Mouse (Mus musculus) NIH3T3 (cell line): Measurements from ENCODE around the gene Tex261.
"Not testable (repeated sequence)": the region's sequence is repeated elsewhere in the genome, so short reads cannot be mapped to it uniquely, and the experiment has no call there.

Experiments
- DNase-seq: peaks from one replicate; pipeline ENCODE4 v3.0.0-alpha.2; 2012; ENCODE audit warnings: low read depth

Gene Tex261

DNA sequence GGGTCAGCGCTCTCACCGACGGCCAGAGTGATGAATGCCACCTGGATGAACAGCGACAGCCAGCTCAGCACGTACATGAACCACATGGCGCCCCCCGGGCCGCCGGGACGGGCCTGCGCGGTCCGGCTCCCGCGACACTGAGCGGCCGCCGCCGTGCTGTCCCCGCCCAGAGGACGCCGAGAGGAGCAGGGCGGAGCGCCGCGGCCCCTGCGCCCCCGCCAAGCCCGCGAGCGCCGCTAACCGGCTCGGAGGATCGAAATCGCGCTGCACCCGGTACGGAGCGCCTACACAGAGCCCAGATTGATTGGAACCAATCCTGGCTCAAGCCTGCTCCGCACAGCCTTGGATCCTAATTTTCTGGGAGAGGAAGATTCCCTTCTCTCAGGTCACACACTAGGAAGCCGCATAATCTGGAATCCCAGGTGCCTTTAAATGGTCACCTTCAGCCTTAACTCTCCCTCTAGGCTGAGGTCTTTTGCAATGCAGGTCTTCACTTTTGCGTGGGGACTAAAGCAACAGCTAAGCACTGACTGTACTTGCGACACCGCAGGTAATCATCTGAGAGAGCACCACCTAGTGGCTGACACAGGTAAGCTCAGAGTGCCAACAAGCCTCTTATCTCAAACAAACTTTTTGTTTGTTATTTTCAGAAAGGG is at the start of gene Tex261:
Tex261 (minus strand) TSS at position 176 of the 656 bp plus-strand sequence.
- peak; percentile 96 for DNase-seq

DNA sequence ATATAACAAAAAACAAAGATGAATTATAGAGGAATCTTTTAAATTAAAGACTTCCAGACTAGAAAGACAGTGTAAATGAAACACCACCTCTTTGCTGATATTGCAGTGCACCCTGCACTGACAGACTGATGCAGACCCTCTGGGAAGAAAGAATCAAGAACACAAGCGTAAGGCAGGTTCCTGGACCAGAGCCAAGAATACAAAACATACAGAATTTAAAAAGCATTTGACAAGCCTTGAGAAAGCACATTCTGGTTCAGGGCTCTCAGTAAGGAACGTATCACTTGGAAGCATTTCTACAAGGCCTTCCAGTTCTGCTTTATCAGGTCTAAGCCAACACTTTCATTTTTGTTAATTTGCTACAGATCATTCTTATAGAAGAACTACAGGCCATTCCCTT is 46.2 kb upstream of the Tex261 start:
- no peak for DNase-seq

DNA sequence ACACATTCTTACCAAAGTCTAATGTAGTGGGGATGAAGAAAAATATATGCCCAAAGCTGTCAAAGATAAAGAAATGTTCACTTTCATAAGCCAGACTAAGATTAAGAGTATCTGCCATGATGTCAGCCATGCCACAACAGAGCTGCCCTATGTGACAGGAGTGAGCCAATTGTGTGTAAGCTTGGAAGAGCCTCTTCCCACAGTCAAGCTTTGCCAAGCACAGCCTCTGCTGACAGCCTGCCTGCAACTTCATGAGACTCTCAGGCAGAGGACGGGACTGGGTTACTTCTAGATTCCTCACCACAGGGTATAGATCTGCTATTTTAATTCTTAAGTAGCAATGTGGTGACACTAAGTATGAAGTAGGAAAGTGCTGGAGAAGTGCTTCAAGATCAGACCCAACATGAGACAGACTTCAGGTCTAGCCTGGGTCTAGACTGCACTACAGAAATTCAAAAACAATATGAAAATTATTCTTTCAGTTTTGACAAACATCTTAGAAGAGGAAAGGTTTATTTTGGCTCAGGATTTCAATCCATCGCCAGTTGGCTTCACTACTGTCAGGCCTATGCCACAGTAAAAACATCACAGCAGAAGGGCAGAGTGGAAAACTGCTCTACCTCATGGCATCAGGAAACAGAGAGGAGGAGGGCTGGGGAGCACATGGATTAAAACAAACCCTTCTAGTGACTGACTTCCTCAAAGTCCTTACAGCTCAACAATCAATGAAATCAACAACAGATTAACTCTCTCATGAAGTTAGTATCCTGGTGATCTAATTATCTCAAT is 45.3 kb upstream of the Tex261 start:
- DNase-seq = no peak

DNA sequence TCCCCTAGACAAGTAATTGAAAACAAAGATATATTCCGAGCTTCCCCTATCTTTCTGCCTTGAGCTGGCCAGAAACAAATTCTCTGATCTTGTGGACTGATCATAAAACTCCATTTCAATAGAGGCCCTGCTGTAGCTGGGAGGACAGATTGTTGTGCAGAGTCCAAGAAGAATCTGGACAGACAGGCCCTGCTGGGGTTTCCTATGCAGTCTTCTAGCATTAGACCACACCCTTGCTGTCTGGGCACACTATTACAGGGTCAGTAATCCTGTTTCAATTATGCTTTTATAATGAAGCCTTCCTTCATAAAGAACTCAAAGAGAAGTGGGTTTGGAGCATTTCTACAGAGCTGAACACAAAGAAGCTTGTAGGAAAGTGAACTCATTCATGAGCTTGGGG is 43.4 kb upstream of the Tex261 start:
- no peak for DNase-seq

DNA sequence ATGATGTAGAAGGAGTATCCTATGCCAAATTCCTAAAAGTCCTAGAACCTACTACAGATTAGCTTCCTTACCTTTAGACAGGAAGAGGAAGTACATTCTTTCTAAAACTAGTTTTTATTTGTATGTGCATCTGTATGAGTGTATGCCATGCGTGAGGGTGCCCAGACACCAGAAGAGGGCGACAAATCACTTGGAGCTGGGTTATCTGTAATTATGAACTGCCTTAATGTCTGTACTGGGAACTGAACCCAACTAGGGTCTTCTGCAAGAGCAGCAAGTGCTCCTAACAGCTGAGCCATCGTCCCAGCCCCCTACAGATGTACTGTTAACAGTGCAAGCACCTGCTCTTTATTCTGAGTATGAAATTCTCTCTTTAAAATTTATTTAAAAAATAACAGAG is 40.2 kb upstream of the Tex261 start:
- no peak for DNase-seq

DNA sequence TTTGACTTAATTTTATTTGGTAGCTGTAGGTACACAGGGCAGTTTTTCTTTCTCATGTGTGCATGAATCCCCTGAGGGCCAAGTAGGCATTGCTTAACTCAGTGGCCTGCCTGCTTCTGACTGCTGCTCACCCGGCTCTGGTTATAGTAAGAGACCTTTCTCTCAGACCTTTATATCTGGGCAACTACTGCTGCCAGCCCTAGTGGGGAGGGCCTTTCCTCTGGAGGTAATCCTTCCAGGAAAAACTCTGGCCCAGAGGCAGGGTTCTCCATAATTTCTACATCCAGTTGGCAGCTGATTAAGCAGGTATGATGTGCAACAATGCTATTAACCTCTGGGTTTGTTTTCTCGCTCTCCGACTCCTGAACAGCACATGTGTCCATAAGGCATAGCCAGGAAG is 27.2 kb upstream of the Tex261 start:
- DNase-seq = no peak

DNA sequence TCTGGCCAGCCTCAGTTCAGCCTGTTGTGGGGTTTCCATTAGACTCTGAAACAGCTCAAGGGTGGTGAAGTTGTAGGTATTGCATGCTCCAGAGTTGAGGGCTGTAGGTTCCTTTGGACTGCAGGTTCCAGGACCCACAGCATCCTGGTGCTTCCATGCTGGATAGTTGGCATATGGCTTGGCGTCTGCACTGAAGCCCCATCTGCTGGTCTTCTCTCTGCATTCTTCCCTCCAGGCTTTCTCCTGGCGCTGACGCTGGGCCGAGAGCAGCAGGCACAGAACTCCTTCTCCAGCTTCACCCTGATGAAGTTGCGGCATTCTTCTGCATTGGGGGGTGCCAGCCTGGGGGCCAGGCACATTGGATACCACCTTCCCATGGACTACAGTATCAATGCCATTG is 26.4 kb upstream of the Tex261 start:
- DNase-seq = no peak

DNA sequence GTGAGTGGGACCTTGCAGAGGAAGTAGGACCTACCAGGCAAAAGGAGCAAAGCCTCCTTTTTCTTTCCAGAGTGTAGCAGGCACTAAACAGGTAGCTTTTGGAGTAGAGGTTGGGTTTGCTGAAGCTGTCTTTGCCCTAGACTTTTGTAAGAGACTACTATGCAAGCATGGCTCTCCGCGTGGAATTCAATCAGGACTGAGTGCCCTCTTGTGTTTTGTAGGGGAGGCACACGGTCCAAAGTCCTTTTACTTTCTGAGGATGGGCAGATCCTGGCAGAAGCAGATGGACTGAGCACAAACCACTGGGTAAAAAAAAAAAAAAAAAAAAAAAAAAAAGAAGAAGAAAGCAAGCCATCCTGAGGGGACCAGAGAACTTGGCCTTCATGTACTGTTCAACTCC is 21.1 kb upstream of the Tex261 start:
- peak; percentile 44 for DNase-seq

DNA sequence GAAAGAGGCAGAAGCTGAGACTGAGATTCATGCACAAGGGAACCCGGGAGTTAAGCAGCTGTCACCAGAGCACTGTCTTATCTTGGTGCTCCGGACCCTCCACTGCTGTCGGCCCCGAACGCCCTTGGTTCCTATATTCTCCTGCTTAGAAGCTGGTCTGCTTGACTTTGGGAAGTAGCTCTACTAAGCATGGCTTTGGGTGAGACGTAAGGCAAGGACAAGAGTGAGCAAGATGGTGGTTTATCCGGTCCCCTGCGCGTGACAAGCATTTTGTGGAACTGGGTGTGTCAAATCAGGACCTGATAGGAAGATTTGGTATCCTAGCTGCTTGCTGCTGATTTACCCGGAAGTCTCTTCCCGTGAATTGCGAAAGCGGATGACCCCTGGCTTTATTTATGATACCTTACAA is 19.9 kb upstream of the Tex261 start:
- peak; percentile 75 for DNase-seq

DNA sequence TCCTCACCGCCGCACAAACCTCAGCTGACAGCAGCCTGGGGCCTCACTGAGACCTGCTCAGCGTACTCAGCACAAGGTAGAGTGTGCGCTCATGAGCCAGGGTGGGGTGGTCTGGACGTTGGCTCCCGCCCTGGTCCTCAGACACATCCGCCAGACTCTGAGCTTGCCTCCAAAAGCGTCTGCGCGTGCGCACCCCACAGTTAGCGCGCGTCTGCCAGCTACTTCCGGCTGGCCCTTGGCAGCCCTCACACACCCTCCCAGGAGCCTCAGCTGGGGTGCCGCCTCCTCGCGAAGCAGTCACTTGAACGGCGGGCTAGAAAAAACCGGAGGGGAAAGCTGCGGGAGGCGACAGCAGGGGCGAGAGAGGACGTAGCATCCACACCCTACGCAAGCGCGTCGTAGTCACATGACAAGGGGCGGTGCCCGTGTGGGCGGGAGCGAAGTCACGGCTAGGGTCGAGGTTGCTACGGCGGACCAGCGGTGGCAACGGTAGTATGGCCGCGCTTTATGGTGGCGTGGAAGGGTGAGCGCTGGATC is 19.2 kb upstream of the Tex261 start, which contains the start of gene Nagk:
Nagk (plus strand) TSS at position 223 of the 537 bp plus-strand sequence.
- DNase-seq = peak; percentile 99

DNA sequence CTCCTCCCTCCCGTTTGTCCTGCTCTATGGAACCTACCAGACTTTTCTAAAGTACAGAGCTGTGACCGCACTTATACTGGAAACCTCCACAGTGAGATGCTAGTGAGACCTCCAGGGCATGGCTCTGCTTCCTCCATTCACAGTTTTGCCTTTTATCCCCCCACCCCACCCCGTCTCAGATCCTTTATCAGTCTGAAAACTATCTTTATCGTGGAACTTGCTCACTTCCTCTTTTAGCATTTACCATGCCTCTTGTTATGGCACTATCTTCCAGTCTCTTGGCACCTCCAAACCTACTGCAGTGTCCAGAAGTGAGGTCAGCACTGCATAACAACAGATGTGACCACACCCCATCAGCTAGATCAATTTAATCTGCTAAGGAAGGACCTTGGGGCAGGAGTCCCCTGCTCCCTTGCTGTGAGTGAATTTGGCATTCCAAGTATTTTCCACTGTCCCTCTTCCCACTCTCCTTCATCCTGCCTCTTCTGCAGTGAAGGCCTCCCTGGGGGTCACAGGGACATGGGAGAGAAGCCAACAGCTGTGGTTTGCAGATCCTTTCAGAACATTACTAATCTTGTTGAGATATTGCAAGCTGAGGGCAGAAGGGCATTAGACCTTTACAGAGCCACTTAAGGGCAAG is 15.8 kb upstream of the Tex261 start:
- DNase-seq = no peak

DNA sequence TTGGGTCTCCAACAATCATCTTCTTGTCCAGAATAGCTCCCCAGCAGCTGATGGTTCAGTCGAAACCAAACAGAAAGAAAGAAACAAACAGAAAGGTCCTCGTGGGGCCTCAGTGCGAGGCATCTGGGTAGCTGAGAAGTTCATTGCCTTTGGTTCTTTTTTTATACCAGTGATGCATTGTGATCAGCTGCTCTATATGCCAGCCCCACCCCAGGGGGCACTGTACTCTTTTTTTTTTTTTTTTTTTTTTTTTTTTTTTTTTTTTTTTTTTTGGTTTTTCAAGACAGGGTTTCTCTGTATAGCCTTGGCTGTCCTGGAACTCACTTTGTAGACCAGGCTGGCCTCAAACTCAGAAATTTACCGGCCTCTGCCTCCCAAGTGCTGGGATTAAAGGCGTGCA is 14.9 kb upstream of the Tex261 start:
- not testable (repeated sequence) for DNase-seq

DNA sequence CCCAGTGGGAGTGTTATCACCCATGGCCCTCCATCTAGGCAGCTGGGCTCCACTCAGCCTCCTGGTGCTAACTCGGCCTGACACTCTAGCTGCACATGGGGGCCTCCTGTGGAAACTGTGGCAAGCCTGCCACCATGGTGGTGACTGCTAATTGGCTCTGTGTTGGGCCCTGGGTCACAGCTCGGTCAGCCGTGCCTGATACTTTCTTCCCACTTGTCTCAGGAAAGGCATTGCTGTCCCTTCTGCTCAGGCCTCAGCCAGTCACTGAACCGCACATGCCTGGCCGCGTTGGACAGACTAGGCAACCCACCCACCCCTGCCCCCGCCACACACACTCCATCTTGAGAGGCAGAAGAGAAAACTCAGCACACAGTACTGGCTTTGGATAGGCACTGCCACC is 12.9 kb upstream of the Tex261 start:
- DNase-seq = no peak

DNA sequence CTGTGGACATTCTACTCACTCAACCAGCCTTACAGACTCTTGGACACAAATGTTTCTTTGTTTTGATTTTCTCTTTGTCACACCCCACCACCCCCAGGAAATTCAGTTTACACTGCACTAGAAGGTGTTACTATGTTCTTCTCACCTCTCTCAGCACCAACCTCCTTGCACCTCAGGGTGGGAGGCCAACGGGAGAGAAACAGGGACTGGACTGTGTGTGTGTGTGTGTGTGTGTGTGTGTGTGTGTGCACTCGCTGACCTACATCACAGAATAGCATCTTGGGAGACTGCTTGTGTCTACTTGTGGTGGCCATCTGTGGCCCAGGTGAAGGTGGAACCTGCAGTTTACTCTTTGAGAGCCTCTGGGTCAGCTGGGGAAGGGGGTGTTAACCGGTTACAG is 10.8 kb upstream of the Tex261 start:
- no peak for DNase-seq

DNA sequence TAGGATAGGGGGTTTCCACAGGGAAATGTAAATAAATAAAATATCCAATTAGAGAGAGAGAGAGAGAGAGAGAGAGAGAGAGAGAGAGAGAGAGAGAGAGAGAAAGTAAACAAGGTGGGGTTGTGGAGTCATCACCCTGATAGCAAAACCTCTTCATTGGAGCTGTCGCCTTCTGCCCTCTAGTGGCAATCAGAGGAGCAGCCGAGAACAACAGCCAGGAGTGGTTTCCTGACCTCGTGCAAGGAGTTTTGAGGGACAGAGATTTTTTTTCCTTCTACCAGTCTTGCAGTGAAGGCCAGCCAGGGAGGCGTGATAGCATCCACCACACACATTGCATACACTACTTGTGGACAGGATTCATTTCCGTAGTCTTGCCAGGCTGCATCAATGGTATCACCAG is 3.4 kb upstream of the Tex261 start:
- peak; percentile 80 for DNase-seq

DNA sequence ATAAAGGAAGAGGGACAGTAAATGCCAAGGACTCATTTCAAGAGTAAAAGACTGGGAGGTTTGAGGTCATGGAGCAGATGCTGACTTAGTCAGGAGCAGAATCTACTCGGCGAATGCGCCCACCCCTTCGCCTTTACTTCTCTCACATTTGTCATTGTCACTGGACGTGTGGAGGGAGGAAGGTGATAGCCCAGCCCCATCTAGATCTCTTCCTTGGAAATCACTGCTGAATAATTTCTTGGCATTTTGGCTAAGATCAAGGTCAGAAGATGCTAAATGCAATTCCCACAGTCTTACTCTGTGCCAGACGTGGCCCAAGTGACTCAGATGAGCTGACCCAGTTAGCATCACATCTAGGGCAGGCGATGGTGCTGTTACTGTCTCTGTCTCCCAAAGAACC is 2.7 kb upstream of the Tex261 start:
- DNase-seq = no peak

DNA sequence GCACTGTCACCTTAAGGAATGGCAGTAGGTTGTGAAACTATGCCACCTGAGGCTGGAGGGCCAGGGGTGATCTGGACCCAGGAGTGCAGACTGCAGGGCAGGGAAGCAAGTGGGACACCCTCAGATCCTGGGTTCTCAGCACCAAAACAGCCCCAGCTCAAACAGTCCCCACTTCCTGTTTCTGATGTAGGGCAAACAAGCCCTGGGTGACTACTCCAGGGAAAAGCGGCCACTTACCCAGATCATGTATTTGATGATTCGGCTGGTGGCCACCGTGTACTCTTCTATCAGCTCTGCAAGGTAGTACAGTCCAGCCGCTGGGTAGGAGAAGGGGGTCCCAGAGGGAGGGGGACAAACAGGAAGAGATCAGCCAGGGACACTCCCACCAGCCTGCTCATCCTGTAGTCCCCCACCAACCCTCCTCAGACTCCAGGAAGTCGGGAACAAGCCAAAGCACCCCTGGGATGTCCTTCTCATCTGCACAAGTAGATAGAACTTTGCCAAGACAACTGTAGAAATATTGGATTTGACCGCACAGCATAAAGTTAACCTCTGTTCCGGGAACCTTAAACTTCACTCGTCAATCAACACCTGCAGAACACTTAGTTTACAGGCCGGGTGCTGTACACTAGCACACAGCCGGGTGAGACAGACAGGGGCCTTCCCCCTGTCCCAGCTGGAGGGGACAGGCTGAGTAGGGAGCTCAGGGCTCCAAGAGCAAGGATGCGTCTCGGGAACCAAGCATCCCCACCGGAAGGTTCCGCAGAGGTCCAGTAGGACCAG is 641 bp downstream of the Tex261 start:
- no peak for DNase-seq

DNA sequence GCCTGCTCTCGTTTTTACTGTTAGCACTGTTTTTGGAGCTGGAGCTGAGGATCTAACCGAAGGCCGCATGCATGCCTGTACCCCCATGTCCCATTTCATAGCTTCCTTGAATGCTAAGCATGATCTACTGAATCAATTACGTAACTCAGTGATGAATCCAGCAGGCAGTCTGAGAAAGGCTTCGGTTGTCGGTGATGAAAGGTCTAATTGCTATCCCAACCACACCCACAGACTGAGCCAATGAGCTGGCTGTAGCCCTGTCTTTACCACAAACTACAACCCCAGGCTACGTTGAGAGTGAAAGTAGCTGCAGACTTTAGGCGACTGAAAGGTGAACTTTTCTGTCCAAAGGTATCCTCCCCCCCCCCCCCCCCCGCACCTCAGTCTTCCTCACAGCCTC is 1.5 kb downstream of the Tex261 start:
- DNase-seq = peak; percentile 76

DNA sequence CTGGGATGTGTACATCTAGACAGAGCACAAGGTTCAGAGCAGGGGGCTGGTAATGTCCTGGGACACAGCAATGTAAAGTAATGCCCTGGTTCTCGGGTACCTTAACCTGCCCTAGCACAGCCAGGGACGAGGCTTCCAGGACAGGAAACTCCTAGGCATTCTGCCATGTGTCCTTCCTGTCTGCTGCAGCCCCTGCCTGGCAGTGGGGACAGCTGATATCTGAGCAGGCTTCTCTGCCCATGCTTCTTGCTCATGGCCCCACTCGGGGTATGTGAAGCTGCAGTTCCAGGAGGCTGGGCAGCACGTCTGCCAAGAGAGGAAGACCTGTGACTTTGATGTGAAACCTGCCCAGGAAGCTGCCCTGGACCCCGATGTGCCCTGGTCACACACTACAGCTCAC is 7.1 kb downstream of the Tex261 start:
- DNase-seq = no peak

DNA sequence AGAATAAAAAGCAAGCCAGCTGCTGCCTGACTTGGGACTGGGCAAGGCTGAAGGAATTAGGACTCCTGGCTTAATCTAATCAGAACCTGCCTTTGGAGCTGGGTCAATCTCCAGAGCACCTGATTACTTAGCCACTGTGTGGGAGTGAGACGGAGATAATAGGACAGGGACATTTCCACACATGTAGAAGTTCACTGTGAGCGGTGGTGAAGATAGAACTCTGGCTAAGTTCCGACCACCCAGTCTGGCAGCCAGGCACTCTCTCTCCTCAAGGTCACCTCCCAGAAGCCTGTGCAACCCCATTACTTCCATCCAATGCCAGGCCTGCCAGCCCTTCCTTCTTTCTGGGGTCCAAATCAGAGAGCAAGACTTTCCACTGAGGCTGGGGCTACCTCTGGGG is 8.6 kb downstream of the Tex261 start:
- DNase-seq = no peak

DNA sequence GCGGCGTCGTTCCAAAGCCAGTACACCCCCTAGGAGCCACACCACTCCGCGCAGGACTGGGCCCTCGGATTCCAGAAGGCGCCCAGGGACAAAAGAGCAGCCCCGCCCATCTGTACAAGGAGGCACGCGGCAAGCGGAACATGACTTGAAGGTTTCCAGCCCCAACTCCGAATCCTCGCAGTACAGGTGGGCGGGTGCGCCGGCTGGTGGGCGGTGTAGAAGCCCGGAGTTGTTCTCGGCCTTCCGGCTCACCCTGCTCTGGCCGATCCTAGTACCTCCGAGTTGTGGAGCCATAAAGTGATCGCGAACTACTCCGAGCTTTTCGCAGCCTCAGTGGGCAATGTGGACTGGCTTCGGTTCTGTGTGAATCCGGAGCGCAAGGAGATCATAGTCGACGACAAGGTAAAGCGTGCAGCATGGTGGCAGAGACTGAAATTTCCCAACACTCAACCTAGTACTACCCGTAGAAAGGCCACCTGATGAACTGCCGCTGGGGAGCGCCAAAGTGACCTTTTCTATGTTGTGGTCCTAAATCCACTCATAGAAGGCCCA is 12.7 kb downstream of the Tex261 start:
- DNase-seq = no peak

DNA sequence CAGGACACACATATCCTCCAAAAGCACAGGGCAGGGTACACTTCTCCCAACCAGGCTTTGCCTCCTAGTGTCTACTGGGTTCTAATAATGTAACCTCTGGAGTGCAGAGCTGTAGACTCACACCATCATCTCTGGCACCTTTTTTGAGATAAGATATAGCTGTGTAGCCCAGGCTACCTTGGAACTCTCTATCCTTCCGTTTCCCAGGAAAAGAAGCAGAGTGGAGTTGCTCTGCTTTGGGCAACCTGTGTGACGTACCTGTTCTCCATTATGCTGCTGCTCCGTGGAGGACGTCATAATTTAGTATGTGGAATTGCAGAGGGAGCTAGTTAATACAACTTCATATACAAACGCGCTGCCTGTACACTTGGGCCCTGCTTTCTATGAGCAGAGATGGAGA is 13.3 kb downstream of the Tex261 start, which contains the start of gene Ankrd53:
Ankrd53 (plus strand) TSS at position 301 of the 400 bp plus-strand sequence.
- DNase-seq = no peak
